Mouse (Mus musculus) CH12.LX (cell line): ENCODE measurements around the gene Prkacb. TPM values are rescaled to one million over a fixed set of nuclear protein-coding genes. Genes with fewer than 3 reads are reported as not detected.

ENCODE experiments used
- DNase-seq: peaks from one replicate; pipeline ENCODE4 v3.0.0-alpha.2; 2013; ENCODE audit errors: extremely low read depth
- H3K27ac ChIP-seq: 2 replicates; pipeline ENCODE4 v1.5.1; 2012; ENCODE audit warnings: low read depth, mild to moderate bottlenecking, control low read depth, moderate library complexity; ENCODE audit not compliant: insufficient read depth
- H3K27me3 ChIP-seq: replicated peaks from 2 replicates; pipeline ENCODE3; 2012; ENCODE audit warnings: inconsistent platforms
- H3K36me3 ChIP-seq, 2 experiments: replicated peaks in 1 of 2; 2 replicates each; pipeline versions ENCODE3 to v1.6.1; 2012; ENCODE audit warnings: inconsistent platforms in 1 of 2, low read length in 1 of 2, mild to moderate bottlenecking in 1 of 2, mixed read lengths in 1 of 2, moderate library complexity in 1 of 2; ENCODE audit not compliant: control insufficient read depth in 1 of 2, insufficient read depth in 1 of 2
- H3K4me1 ChIP-seq, 2 experiments: 2 replicates each; pipeline ENCODE4 v1.6.1; 2012; ENCODE audit warnings: inconsistent platforms in 1 of 2, moderate library complexity in 1 of 2; ENCODE audit not compliant: insufficient read depth in 2 of 2, control insufficient read depth in 1 of 2
- H3K4me2 ChIP-seq: 2 replicates; pipeline ENCODE4 v1.6.1; 2012; ENCODE audit warnings: low read depth, mild to moderate bottlenecking, control low read depth; ENCODE audit not compliant: poor library complexity, insufficient read depth, severe bottlenecking
- H3K4me3 ChIP-seq, 3 experiments: fragments of 150-350 bp in 1 of 3; sonication (generic) in 1 of 3; replicated peaks in 1 of 3; 2 replicates each; pipeline versions ENCODE3 to v1.5.1; 2011 to 2012; ENCODE audit warnings: low read depth in 2 of 3, low read length in 2 of 3, mild to moderate bottlenecking in 2 of 3, moderate library complexity in 2 of 3, control low read depth in 1 of 3, improper control_type of control experiment in 1 of 3, inconsistent platforms in 1 of 3, mixed read lengths in 1 of 3; ENCODE audit not compliant: poor library complexity in 1 of 3
- H3K79me2 ChIP-seq: replicated peaks from 2 replicates; pipeline ENCODE4 v1.6.1; 2012; ENCODE audit warnings: mild to moderate bottlenecking, moderate library complexity; ENCODE audit not compliant: control insufficient read depth, poor library complexity, insufficient read depth, severe bottlenecking; ENCODE audit errors: extremely low read depth
- H3K9ac ChIP-seq: 2 replicates; pipeline ENCODE4 v1.6.1; 2012; ENCODE audit warnings: low read depth, mild to moderate bottlenecking, control low read depth, moderate library complexity; ENCODE audit not compliant: insufficient read depth
- H3K9me3 ChIP-seq: replicated peaks from 2 replicates; pipeline ENCODE3; 2012; ENCODE audit warnings: low read length, inconsistent platforms, mixed read lengths
- BHLHE40 ChIP-seq: IDR thresholded peaks from 2 replicates; pipeline ENCODE4 v1.6.1; 2011; ENCODE audit warnings: mild to moderate bottlenecking, low read depth, low read length, improper control_type of control experiment
- CHD1 ChIP-seq: IDR thresholded peaks from 2 replicates; pipeline ENCODE4 v1.6.1; 2012; ENCODE audit warnings: low read depth, low read length, improper control_type of control experiment, inconsistent platforms
- CHD2 ChIP-seq: IDR thresholded peaks from 2 replicates; pipeline ENCODE4 v1.6.1; 2011; ENCODE audit warnings: low read length, improper control_type of control experiment
- CTCF ChIP-seq, 2 experiments: IDR thresholded peaks in 1 of 2; conservative IDR thresholded peaks in 1 of 2; 2 replicates each; pipeline ENCODE4 v1.5.1; 2011 to 2012; ENCODE audit warnings: low read depth in 2 of 2, low read length in 2 of 2, improper control_type of control experiment in 1 of 2, inconsistent platforms in 1 of 2, mild to moderate bottlenecking in 1 of 2, moderate library complexity in 1 of 2
- E2F4 ChIP-seq: IDR thresholded peaks from 2 replicates; pipeline ENCODE4 v1.6.1; 2011; ENCODE audit warnings: low read depth, low read length, improper control_type of control experiment; ENCODE audit not compliant: insufficient replicate concordance
- EP300 ChIP-seq: IDR thresholded peaks from 2 replicates; pipeline ENCODE4 v1.6.1; 2011; ENCODE audit warnings: low read length, improper control_type of control experiment
- ETS1 ChIP-seq: conservative IDR thresholded peaks from 2 replicates; pipeline ENCODE4 v1.6.1; 2012; ENCODE audit warnings: low read depth, mild to moderate bottlenecking, inconsistent platforms, low read length, improper control_type of control experiment, moderate library complexity
- GABPA ChIP-seq: IDR thresholded peaks from 2 replicates; pipeline ENCODE4 v1.6.1; 2012; ENCODE audit warnings: low read depth, low read length, improper control_type of control experiment, inconsistent platforms; ENCODE audit not compliant: insufficient replicate concordance
- HCFC1 ChIP-seq: IDR thresholded peaks from 2 replicates; pipeline ENCODE4 v1.6.1; 2012; ENCODE audit warnings: low read depth, mild to moderate bottlenecking, inconsistent platforms, low read length, improper control_type of control experiment
- IRF4 ChIP-seq: IDR thresholded peaks from 2 replicates; pipeline ENCODE4 v1.6.1; 2014; ENCODE audit warnings: low read depth, mild to moderate bottlenecking, inconsistent platforms, low read length, improper control_type of control experiment
- JUN ChIP-seq: IDR thresholded peaks from 2 replicates; pipeline ENCODE4 v1.6.1; 2011; ENCODE audit warnings: low read depth, mild to moderate bottlenecking, low read length, improper control_type of control experiment, moderate library complexity; ENCODE audit not compliant: insufficient read depth
- JUND ChIP-seq: conservative IDR thresholded peaks from 2 replicates; pipeline ENCODE4 v1.6.1; 2011; ENCODE audit warnings: low read depth, low read length, improper control_type of control experiment
- MAFK ChIP-seq: IDR thresholded peaks from 2 replicates; pipeline ENCODE4 v1.6.1; 2011; ENCODE audit warnings: low read length, improper control_type of control experiment; ENCODE audit not compliant: insufficient replicate concordance
- MAX ChIP-seq: IDR thresholded peaks from 2 replicates; pipeline ENCODE4 v1.6.1; 2011; ENCODE audit warnings: low read length, improper control_type of control experiment
- MAZ ChIP-seq: IDR thresholded peaks from 2 replicates; pipeline ENCODE4 v1.6.1; 2012; ENCODE audit warnings: low read depth, mild to moderate bottlenecking, inconsistent platforms, low read length, improper control_type of control experiment, moderate library complexity
- MEF2A ChIP-seq: IDR thresholded peaks from 2 replicates; pipeline ENCODE4 v1.6.1; 2014; ENCODE audit warnings: low read depth, mild to moderate bottlenecking, inconsistent platforms, low read length, improper control_type of control experiment, borderline replicate concordance
- MXI1 ChIP-seq: IDR thresholded peaks from 2 replicates; pipeline ENCODE4 v1.6.1; 2011; ENCODE audit warnings: mild to moderate bottlenecking, low read depth, low read length, improper control_type of control experiment
- NELFE ChIP-seq: IDR thresholded peaks from 2 replicates; pipeline ENCODE4 v1.6.1; 2011; ENCODE audit warnings: low read depth, low read length, improper control_type of control experiment
- NRF1 ChIP-seq: IDR thresholded peaks from 2 replicates; pipeline ENCODE4 v1.6.1; 2014; ENCODE audit warnings: low read depth, mild to moderate bottlenecking, inconsistent platforms, low read length, improper control_type of control experiment, moderate library complexity
- PAX5 ChIP-seq: IDR thresholded peaks from 2 replicates; pipeline ENCODE4 v1.6.1; 2012; ENCODE audit warnings: low read length, inconsistent platforms, mixed read lengths
- POLR2A ChIP-seq: IDR thresholded peaks from 2 replicates; pipeline ENCODE4 v1.6.1; 2011; ENCODE audit warnings: low read depth, mild to moderate bottlenecking, improper control_type of control experiment, low read length
- POLR2AphosphoS2 ChIP-seq: IDR thresholded peaks from 2 replicates; pipeline ENCODE4 v1.6.1; 2011; ENCODE audit warnings: low read depth, low read length, improper control_type of control experiment
- RAD21 ChIP-seq: IDR thresholded peaks from 2 replicates; pipeline ENCODE4 v1.6.1; 2011; ENCODE audit warnings: low read depth, mild to moderate bottlenecking, low read length, improper control_type of control experiment, moderate library complexity
- RCOR1 ChIP-seq: conservative IDR thresholded peaks from 2 replicates; pipeline ENCODE4 v1.6.1; 2012; ENCODE audit warnings: low read depth, mild to moderate bottlenecking, inconsistent platforms, low read length, improper control_type of control experiment
- SIN3A ChIP-seq: IDR thresholded peaks from 2 replicates; pipeline ENCODE4 v1.6.1; 2012; ENCODE audit warnings: low read length, improper control_type of control experiment, inconsistent platforms
- SMC3 ChIP-seq: IDR thresholded peaks from 2 replicates; pipeline ENCODE4 v1.6.1; 2011; ENCODE audit warnings: low read depth, low read length, improper control_type of control experiment
- TCF12 ChIP-seq: IDR thresholded peaks from 2 replicates; pipeline ENCODE4 v1.6.1; 2014; ENCODE audit warnings: low read depth, mild to moderate bottlenecking, inconsistent platforms, low read length, improper control_type of control experiment
- UBTF ChIP-seq: IDR thresholded peaks from 2 replicates; pipeline ENCODE4 v1.6.1; 2012; ENCODE audit warnings: low read depth, mild to moderate bottlenecking, inconsistent platforms, low read length, improper control_type of control experiment, moderate library complexity
- USF1 ChIP-seq: IDR thresholded peaks from 2 replicates; pipeline ENCODE4 v1.6.1; 2014; ENCODE audit warnings: low read depth, mild to moderate bottlenecking, inconsistent platforms, low read length, improper control_type of control experiment
- USF2 ChIP-seq: conservative IDR thresholded peaks from 2 replicates; pipeline ENCODE4 v1.6.1; 2011; ENCODE audit warnings: low read depth, low read length, improper control_type of control experiment
- ZMIZ1 ChIP-seq: IDR thresholded peaks from 2 replicates; pipeline ENCODE4 v1.6.1; 2012; ENCODE audit warnings: low read depth, mild to moderate bottlenecking, inconsistent platforms, low read length, improper control_type of control experiment
- ZNF384 ChIP-seq: IDR thresholded peaks from 2 replicates; pipeline ENCODE4 v1.6.1; 2012; ENCODE audit warnings: low read depth, low read length, improper control_type of control experiment, inconsistent platforms
- dilution Hi-C: fragments of 300-500 bp; cut with MboI; formaldehyde crosslinking; loops from 2 replicates; pipeline ENCODE4 v1.14.3; 2020; ENCODE audit warnings: low sequenced_read_pairs; ENCODE audit not compliant: extremely low pct_unique_long_range_greater_than_20kb, extremely low pct_ligation_motif_present
- in situ Hi-C: fragments of 300-500 bp; cut with MboI; formaldehyde crosslinking; loops from 3 replicates; pipeline ENCODE4 v1.14.3; 2019; ENCODE audit warnings: low sequenced_read_pairs, low pct_ligation_motif_present, low pct_unique_long_range_greater_than_20kb, mixed read lengths
- polyA plus RNA-seq: library from polyadenylated mRNA; unstranded; fragments of >175 nt; gene quantifications from 2 replicates; pipeline ENCODE4 v1.2.1, GENCODE M21; 2012; ENCODE audit warnings: low read depth; ENCODE audit not compliant: insufficient read length
- total RNA-seq, 2 experiments: library from RNA; depleted of rRNA; stranded (reverse); fragments of 300-350 nt in 1 of 2; fragments of >200 nt in 1 of 2; gene quantifications; 2 replicates each; pipeline ENCODE4 v1.2.3; 2012 to 2014

Gene Prkacb
- total and polyA plus RNA-seq, 3 experiments: 33.1 to 65.1 (median 62.1) TPM

DNA sequence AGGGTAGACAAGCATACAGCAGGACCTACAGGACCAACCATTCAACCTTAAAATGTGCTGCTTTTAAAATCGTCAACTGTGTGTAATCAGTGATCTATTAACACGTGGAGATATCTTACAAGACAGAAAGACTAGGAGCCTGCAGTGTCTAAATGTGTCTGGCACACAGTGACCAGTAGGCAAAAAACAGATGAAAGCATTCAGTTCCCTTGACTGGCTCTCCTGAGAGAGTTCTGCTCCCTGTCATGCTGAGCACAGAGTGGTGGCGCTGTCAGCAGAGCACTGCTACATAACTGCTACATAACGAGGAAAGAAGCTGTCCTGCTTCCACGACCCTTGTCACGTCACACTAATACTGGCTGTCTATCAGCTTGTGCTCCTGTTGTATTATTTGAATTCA is 30.2 kb downstream of the Prkacb start:
- DNase-seq: peak; percentile 48
- peaks cover 0 to 6% of the 10 kb centered on the region in 2 experiments for H3K36me3 ChIP-seq
- H3K9me3 ChIP-seq: no peaks in the 10 kb centered on the region
- no peak overlapping the region for H3K27ac ChIP-seq
- in situ Hi-C loops (loop anchor here (10.0 kb wide), 1 partner anchor 438 kb away; no protein-coding TSS in a partner anchor), dilution Hi-C loops (no loop called here)
- no peaks in the 10 kb centered on the region for H3K79me2 ChIP-seq
- H3K4me1 ChIP-seq: peaks cover 6 to 52% of the 10 kb centered on the region in 2 experiments; a peak in 3 of 4 replicates
- no peak overlapping the region for H3K4me3 ChIP-seq
- H3K4me2 ChIP-seq: no peak overlapping the region
- H3K9ac ChIP-seq: no peak overlapping the region
- peak; percentile 10; the same call in 1 of the 2 replicates for TF ChIP-seq SMC3
- TF ChIP-seq ETS1: no peak
- no peak for TF ChIP-seq RCOR1
- peak in 1 of 2 experiments; percentile 36; a peak in 2 of 4 replicates for TF ChIP-seq CTCF (conservative IDR thresholded peaks at IDR 0.05 in 1 of 2, IDR thresholded peaks at IDR 0.05 in 1 of 2; ENCODE audit: low read depth in 2 of 2, low read length in 2 of 2)
- H3K27me3 ChIP-seq: no peaks in the 10 kb centered on the region

DNA sequence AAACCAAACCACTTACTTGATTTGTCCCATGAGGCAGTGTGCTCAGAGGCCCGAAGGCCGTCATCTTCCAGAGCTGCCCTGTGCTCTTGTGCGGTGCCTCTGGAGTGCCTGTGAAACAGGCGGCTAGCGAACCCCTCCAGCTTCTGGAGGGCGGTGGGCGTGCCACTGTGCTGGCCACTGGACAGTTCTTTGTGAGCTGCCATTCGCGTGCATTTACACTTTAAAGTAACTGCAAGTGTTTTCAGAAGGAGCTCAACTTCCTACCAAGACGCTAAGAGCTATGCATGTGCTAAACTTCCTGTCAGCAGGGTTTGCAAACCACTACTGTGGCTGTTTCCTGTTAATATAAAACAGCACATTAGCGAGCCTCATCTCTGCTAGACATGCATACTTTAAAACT is 31.7 kb downstream of the Prkacb start:
- dilution Hi-C loops: no loop called here
- Histone ChIP-seq H3K79me2 (no peaks in the 10 kb centered on the region), H3K27me3 (no peaks in the 10 kb centered on the region), H3K4me1 (peaks cover 6 to 52% of the 10 kb centered on the region in 2 experiments; a peak in 3 of 4 replicates), H3K4me3 (peak overlapping the region; percentile 1 to 56 (median 20)), H3K36me3 (peaks cover 0 to 3% of the 10 kb centered on the region in 2 experiments), H3K9ac (no peak overlapping the region; the same call in 1 of the 2 replicates), H3K27ac (no peak overlapping the region), H3K4me2 (peak overlapping the region; percentile 23; the same call in 1 of the 2 replicates), H3K9me3 (no peaks in the 10 kb centered on the region)
- DNase-seq: peak; percentile 72
- in situ Hi-C loops: loop anchor here (10.0 kb wide), 1 partner anchor 436 kb away; no protein-coding TSS in a partner anchor
- TF ChIP-seq USF1: no peak
- no peak for TF ChIP-seq MAZ
- no peak for TF ChIP-seq PAX5
- TF ChIP-seq MXI1: no peak; the same call in 1 of the 2 replicates
- peak; percentile 81 for TF ChIP-seq MAX
- no peak; the same call in 1 of the 2 replicates for TF ChIP-seq RAD21
- peak; percentile 34; the same call in 1 of the 2 replicates for TF ChIP-seq TCF12
- TF ChIP-seq CHD1: no peak
- no peak for TF ChIP-seq GABPA
- no peak for TF ChIP-seq MEF2A
- no peak for TF ChIP-seq UBTF
- peak; percentile 68; the same call in 1 of the 2 replicates for TF ChIP-seq SIN3A
- no peak for TF ChIP-seq JUN
- peak; percentile 33; the same call in 1 of the 2 replicates for TF ChIP-seq HCFC1
- TF ChIP-seq RCOR1: no peak
- TF ChIP-seq SMC3: no peak
- peak; percentile 44; the same call in 1 of the 2 replicates for TF ChIP-seq NELFE
- TF ChIP-seq JUND: no peak
- TF ChIP-seq MAFK: no peak
- peak; percentile 73 for TF ChIP-seq BHLHE40
- 0 out of 2 replicates have a peak, but pooled peaks have one; percentile 16 for TF ChIP-seq IRF4
- no peak for TF ChIP-seq USF2
- no peak for TF ChIP-seq E2F4
- no peak for TF ChIP-seq NRF1
- TF ChIP-seq EP300: no peak
- no peak for TF ChIP-seq POLR2AphosphoS2
- no peak for TF ChIP-seq CTCF (conservative IDR thresholded peaks at IDR 0.05 in 1 of 2, IDR thresholded peaks at IDR 0.05 in 1 of 2; ENCODE audit: low read depth in 2 of 2, low read length in 2 of 2)
- TF ChIP-seq ZMIZ1: no peak
- no peak for TF ChIP-seq POLR2A
- TF ChIP-seq CHD2: no peak
- TF ChIP-seq ZNF384: no peak
